Mouse (Mus musculus) intestine, embryonic 15.5 days (tissue): ENCODE data around the gene Dhdh. TPM values are rescaled to one million over a fixed set of nuclear protein-coding genes. Genes with fewer than 3 reads are reported as not detected.
A peak's percentile ranks its signal among the peaks of the same experiment; 100 is the strongest.
"Not testable (repeated sequence)": the region's sequence is repeated elsewhere in the genome, so short reads cannot be mapped to it uniquely, and the experiment has no call there.

ENCODE experiments used
- ATAC-seq: fragments of 200-750 bp; cut with Nextera tagmentation; 2 replicates; pipeline ENCODE4 v1.8.0; 2017; ENCODE audit warnings: moderate TSS enrichment, moderate library complexity
- H3K27ac ChIP-seq: fragments of 300-500 bp; sonication (generic); 2 replicates; pipeline ENCODE4 v1.5.1; 2015; ENCODE audit warnings: mild to moderate bottlenecking, inconsistent platforms
- H3K27me3 ChIP-seq: fragments of 300-500 bp; sonication (generic); replicated peaks from 2 replicates; pipeline ENCODE4 v1.6.1; 2015; ENCODE audit warnings: inconsistent platforms
- H3K36me3 ChIP-seq: fragments of 300-500 bp; sonication (generic); 2 replicates; pipeline ENCODE4 v1.6.1; 2015; ENCODE audit warnings: inconsistent platforms
- H3K4me1 ChIP-seq: fragments of 300-500 bp; sonication (generic); replicated peaks from 2 replicates; pipeline ENCODE4 v1.6.1; 2015; ENCODE audit warnings: inconsistent platforms
- H3K4me2 ChIP-seq: fragments of 300-500 bp; sonication (generic); replicated peaks from 2 replicates; pipeline ENCODE4 v1.6.1; 2015; ENCODE audit warnings: mild to moderate bottlenecking, inconsistent platforms
- H3K4me3 ChIP-seq: fragments of 300-500 bp; sonication (generic); replicated peaks from 2 replicates; pipeline ENCODE4 v1.5.1; 2015; ENCODE audit warnings: inconsistent platforms
- H3K9ac ChIP-seq: fragments of 300-500 bp; sonication (generic); 2 replicates; pipeline ENCODE4 v1.6.1; 2015; ENCODE audit warnings: inconsistent platforms
- H3K9me3 ChIP-seq: fragments of 300-500 bp; sonication (generic); 2 replicates; pipeline ENCODE4 v1.6.1; 2016; ENCODE audit warnings: inconsistent platforms
- WGBS: fragments of 180-500 bp; shearing (Covaris S2); methylation state at CpG from one replicate; pipeline ENCODE4 v1.1.7; 2015; 5-methylcytosine and 5-hydroxymethylcytosine counted together
- polyA plus RNA-seq: library from polyadenylated mRNA; unstranded; fragments of >200 nt; fragmentation: Nextera tagmentation; extraction: Ambion mirVana; gene quantifications from 2 replicates; pipeline ENCODE4 v1.2.1, GENCODE M21; 2015

Gene Dhdh
- polyA plus RNA-seq: 2.6 and 2.7 TPM in 2 replicates

- 11% methylated on average over 38 of the region's 38 CpGs for WGBS
- peak; percentile 43 for ATAC-seq
These were observed at the start of gene Dhdh for GRCm38 (mm10) chr7:45488293-45489204. Gene Dhdh, minus strand, starts transcription at chr7:45488805.

GRCm38 (mm10) chr7:45537602-45538001 is 49.0 kb upstream of the Dhdh start:
- no peaks in the 10 kb centered on the region for H3K36me3 ChIP-seq
- no peaks in the 10 kb centered on the region for H3K9me3 ChIP-seq
- no peak overlapping the region for H3K27ac ChIP-seq
- no peak overlapping the region for H3K9ac ChIP-seq
- no peaks in the 10 kb centered on the region for H3K27me3 ChIP-seq
- peaks cover 6% of the 10 kb centered on the region for H3K4me1 ChIP-seq
- 82% methylated on average over 10 of the region's 10 CpGs for WGBS
- H3K4me2 ChIP-seq: peak overlapping the region; percentile 92
- H3K4me3 ChIP-seq: peak overlapping the region; percentile 52
- ATAC-seq: no peak; the same call in 1 of the 2 replicates

More at GRCm38 (mm10) chr7:45488293-45489204, at the start of gene Dhdh:
- H3K4me3 ChIP-seq: peak within 1 kb of the TSS; percentile 46
- peak within 1 kb of the TSS; percentile 55 for H3K9ac ChIP-seq
- peak within 1 kb of the TSS; percentile 62; the same call in 1 of the 2 replicates for H3K27ac ChIP-seq
- peaks cover 27% of the 10 kb centered on the region for H3K4me1 ChIP-seq
- no peaks in the 10 kb centered on the region for H3K27me3 ChIP-seq
- H3K36me3 ChIP-seq: peaks cover 10% of the 10 kb centered on the region; the same call in 1 of the 2 replicates
- no peaks in the 10 kb centered on the region for H3K9me3 ChIP-seq
- H3K4me2 ChIP-seq: peak within 1 kb of the TSS; percentile 77

GRCm38 (mm10) chr7:45535676-45536075 is 47.1 kb upstream of the Dhdh start:
- no peak for ATAC-seq
- Histone ChIP-seq H3K27ac (no peak overlapping the region), H3K9ac (no peak overlapping the region), H3K4me3 (no peak overlapping the region), H3K9me3 (no peaks in the 10 kb centered on the region), H3K4me1 (peaks cover 6% of the 10 kb centered on the region), H3K27me3 (no peaks in the 10 kb centered on the region), H3K4me2 (no peak overlapping the region), H3K36me3 (no peaks in the 10 kb centered on the region)
- WGBS: 74% methylated on average over 1 of the region's 1 CpGs

GRCm38 (mm10) chr7:45530643-45531042 is 42.0 kb upstream of the Dhdh start:
- H3K36me3 ChIP-seq: no peaks in the 10 kb centered on the region
- H3K4me1 ChIP-seq: peaks cover 4% of the 10 kb centered on the region; the same call in 1 of the 2 replicates
- 40% methylated on average over 2 of the region's 2 CpGs for WGBS
- H3K9ac ChIP-seq: no peak overlapping the region
- no peaks in the 10 kb centered on the region for H3K27me3 ChIP-seq
- ATAC-seq: no peak
- no peaks in the 10 kb centered on the region for H3K9me3 ChIP-seq
- no peak overlapping the region for H3K4me3 ChIP-seq
- H3K27ac ChIP-seq: no peak overlapping the region
- peak overlapping the region; percentile 24 for H3K4me2 ChIP-seq

GRCm38 (mm10) chr7:45529461-45529860 is 40.9 kb upstream of the Dhdh start:
- Histone ChIP-seq H3K36me3 (no peaks in the 10 kb centered on the region), H3K4me2 (peak overlapping the region; percentile 19; the same call in 1 of the 2 replicates), H3K9me3 (no peaks in the 10 kb centered on the region), H3K27ac (0 out of 2 replicates have a peak overlapping the region, but pooled peaks have one; percentile 36), H3K9ac (no peak overlapping the region), H3K4me1 (peaks cover 14% of the 10 kb centered on the region), H3K27me3 (no peaks in the 10 kb centered on the region), H3K4me3 (no peak overlapping the region)
- 24% methylated on average over 6 of the region's 6 CpGs for WGBS
- no peak for ATAC-seq

GRCm38 (mm10) chr7:45527169-45527568 is 38.6 kb upstream of the Dhdh start:
- H3K4me3 ChIP-seq, H3K27me3 ChIP-seq, ATAC-seq, H3K9ac ChIP-seq, H3K4me2 ChIP-seq, H3K27ac ChIP-seq, H3K9me3 ChIP-seq, H3K36me3 ChIP-seq: not testable (repeated sequence)
- 89% methylated on average over 6 of the region's 6 CpGs for WGBS
- H3K4me1 ChIP-seq: peaks cover 25% of the 10 kb centered on the region

- H3K4me1 ChIP-seq: peaks cover 25% of the 10 kb centered on the region
These were observed 38.0 kb upstream of the Dhdh start for GRCm38 (mm10) chr7:45526474-45527120.

GRCm38 (mm10) chr7:45525809-45526473 is 37.3 kb upstream of the Dhdh start, which contains the start of the genes Ppp1r15a and Plekha4:
Gene Ppp1r15a, minus strand, starts transcription at chr7:45526268.
Gene Plekha4, plus strand, starts transcription at chr7:45526330.
- Histone ChIP-seq H3K4me1 (peaks cover 30% of the 10 kb centered on the region), H3K27ac (peak within 1 kb of the TSS; percentile 91), H3K4me3 (peak within 1 kb of the TSS; percentile 72), H3K36me3 (no peaks in the 10 kb centered on the region), H3K9ac (peak within 1 kb of the TSS; percentile 84), H3K9me3 (no peaks in the 10 kb centered on the region), H3K4me2 (peak within 1 kb of the TSS; percentile 83), H3K27me3 (no peaks in the 10 kb centered on the region)
- under 1% methylated on average over 54 of the region's 54 CpGs for WGBS
- peak; percentile 87 for ATAC-seq

More at GRCm38 (mm10) chr7:45526474-45527120, 38.0 kb upstream of the Dhdh start:
- Histone ChIP-seq H3K4me2 (peak overlapping the region; percentile 83), H3K9me3 (no peaks in the 10 kb centered on the region), H3K36me3 (no peaks in the 10 kb centered on the region), H3K9ac (peak overlapping the region; percentile 84; the same call in 1 of the 2 replicates), H3K27me3 (no peaks in the 10 kb centered on the region), H3K4me3 (peak overlapping the region; percentile 72), H3K27ac (peak overlapping the region; percentile 91)
- no peak for ATAC-seq
- 26% methylated on average over 7 of the region's 7 CpGs for WGBS

GRCm38 (mm10) chr7:45524841-45525621 is 36.4 kb upstream of the Dhdh start:
- ATAC-seq: no peak; the same call in 1 of the 2 replicates
- Histone ChIP-seq H3K4me1 (peaks cover 26% of the 10 kb centered on the region), H3K27ac (peak overlapping the region; percentile 91; the same call in 1 of the 2 replicates), H3K9ac (peak overlapping the region; percentile 84), H3K9me3 (no peaks in the 10 kb centered on the region), H3K27me3 (no peaks in the 10 kb centered on the region), H3K36me3 (no peaks in the 10 kb centered on the region), H3K4me2 (peak overlapping the region; percentile 83), H3K4me3 (peak overlapping the region; percentile 72)
- WGBS: 20% methylated on average over 12 of the region's 12 CpGs

GRCm38 (mm10) chr7:45523678-45524170 is 35.1 kb upstream of the Dhdh start:
- H3K9ac ChIP-seq: peak overlapping the region; percentile 32; the same call in 1 of the 2 replicates
- H3K27ac ChIP-seq: no peak overlapping the region; the same call in 1 of the 2 replicates
- H3K4me3 ChIP-seq: no peak overlapping the region

More at GRCm38 (mm10) chr7:45523678-45524170, 35.1 kb upstream of the Dhdh start:
- Histone ChIP-seq H3K36me3 (no peaks in the 10 kb centered on the region), H3K9me3 (no peaks in the 10 kb centered on the region), H3K4me2 (peak overlapping the region; percentile 24), H3K27me3 (no peaks in the 10 kb centered on the region), H3K4me1 (peaks cover 27% of the 10 kb centered on the region)
- no peak for ATAC-seq
- 73% methylated on average over 13 of the region's 13 CpGs for WGBS
